Comparison of ENCODE assay signal across 11 mouse cellular contexts in genomic region chr11:78121176-78121575, GRCm38 (mm10). TPM values are rescaled to one million over a fixed set of nuclear protein-coding genes. Genes with fewer than 3 reads are reported as not detected.
DNase-seq lines count a peak whose midpoint lies in the region; ATAC-seq lines count a peak whose summit lies in the region.
"Had no signal": no experiment of that assay in that cellular context is flagged by ENCODE, and none has a peak within 500 bp of the region (broad histone marks: within the 10 kb centered on the region; RNA-seq: fewer than 3 reads in every experiment).

No protein-coding gene starts in this region.

- H3K9ac ChIP-seq in heart, embryonic 11.5 days (ENCODE audit: low read depth, low read length), result no peak overlapping the region
- H3K9ac ChIP-seq: embryonic facial prominence, embryonic 12.5 days; limb, embryonic 15.5 days had no signal

- DNase-seq in heart, adult 18-20 months, result peak; percentile 62 to 68
- peak; percentile 83 for DNase-seq in retina, postnatal 1 day
- DNase-seq in retina, embryonic 14.5 days (ENCODE audit: low spot score), result no peak
- DNase-seq in heart, postnatal 4 days, result peak; percentile 29
- no peak for DNase-seq in right cerebral cortex, adult 18-20 months
- DNase-seq in embryo, embryonic 9.5 days (ENCODE audit: extremely low spot score), result no peak
- DNase-seq in spleen, adult 18-20 months, result no peak
- DNase-seq: thymus, postnatal 4 days had no signal

- ATAC-seq in heart, embryonic 11.5 days (replicated peaks; ENCODE audit: insufficient number of reproducible peaks, low FRiP score, low TSS enrichment), result no peak

- no peak overlapping the region for H3K27ac ChIP-seq in heart, embryonic 11.5 days (ENCODE audit: low read depth, low read length)
- H3K27ac ChIP-seq: embryonic facial prominence, embryonic 12.5 days; limb, embryonic 15.5 days had no signal

- no peaks in the 10 kb centered on the region; the same call in 1 of the 2 replicates for H3K36me3 ChIP-seq in heart, embryonic 11.5 days (ENCODE audit: control insufficient read depth, insufficient read depth, low read length)
- H3K36me3 ChIP-seq: embryonic facial prominence, embryonic 12.5 days; limb, embryonic 15.5 days had no signal

- H3K9me3 ChIP-seq in heart, embryonic 11.5 days (replicated peaks; ENCODE audit: control insufficient read depth, low read length), result no peaks in the 10 kb centered on the region
- H3K9me3 ChIP-seq: embryonic facial prominence, embryonic 12.5 days; limb, embryonic 15.5 days had no signal

- H3K4me2 ChIP-seq in heart, embryonic 11.5 days, result no peak overlapping the region
- H3K4me2 ChIP-seq: embryonic facial prominence, embryonic 12.5 days; limb, embryonic 15.5 days had no signal

- 63% methylated on average over 5 of the region's 5 CpGs for WGBS in heart, embryonic 11.5 days (ENCODE audit: insufficient replicate concordance)

- H3K4me1 ChIP-seq in heart, embryonic 11.5 days (ENCODE audit: control insufficient read depth, insufficient read depth, low read length), result peaks cover 34% of the 10 kb centered on the region

- no peak overlapping the region for H3K4me3 ChIP-seq in heart, embryonic 11.5 days (ENCODE audit: low read depth, low read length)
- H3K4me3 ChIP-seq: embryonic facial prominence, embryonic 12.5 days; limb, embryonic 15.5 days had no signal

- H3K27me3 ChIP-seq in heart, embryonic 11.5 days (ENCODE audit: control insufficient read depth, insufficient read depth, low read length), result no peaks in the 10 kb centered on the region
- H3K27me3 ChIP-seq: embryonic facial prominence, embryonic 12.5 days; limb, embryonic 15.5 days had no signal

RNA-seq across cellular contexts. Expression of gene Fam222b, which starts 26.7 kb away (rescaled TPM):
- 10 to 100 TPM; 11.7 to 12.5 TPM for total RNA-seq in heart, adult 18-20 months (2021)
- polyA plus RNA-seq in heart, embryonic 11.5 days (2014; fragmentation: Nextera tagmentation; extraction: Ambion mirVana), result 22.4 and 26.9 TPM in 2 replicates
- 10 to 100 TPM; 17.1 to 17.5 TPM for total RNA-seq in heart, postnatal 4 days (2021)

RNA-seq across cellular contexts. Expression of gene Eral1, which starts 41.0 kb away (rescaled TPM):
- 10 to 100 TPM; 28.9 to 29.3 TPM for total RNA-seq in heart, adult 18-20 months (2021)
- 25.6 and 27.0 TPM in 2 replicates for polyA plus RNA-seq in heart, embryonic 11.5 days (2014; fragmentation: Nextera tagmentation; extraction: Ambion mirVana)
- 10 to 100 TPM; 23.7 to 24.0 TPM for total RNA-seq in heart, postnatal 4 days (2021)

RNA-seq across cellular contexts. Expression of gene Traf4, which starts 44.2 kb away (rescaled TPM):
- 1 to 10 TPM; 3.2 to 4.6 TPM for total RNA-seq in heart, adult 18-20 months (2021)
- polyA plus RNA-seq in heart, embryonic 11.5 days (2014; fragmentation: Nextera tagmentation; extraction: Ambion mirVana), result 34.2 and 38.4 TPM in 2 replicates
- 10 to 100 TPM; 25.8 to 27.5 TPM for total RNA-seq in heart, postnatal 4 days (2021)

RNA-seq across cellular contexts. Expression of gene Nek8, which starts 55.3 kb away (rescaled TPM):
- total RNA-seq in heart, adult 18-20 months (2021), result 1 to 10 TPM; 1.7 to 2.6 TPM
- 9.9 and 10.6 TPM in 2 replicates for polyA plus RNA-seq in heart, embryonic 11.5 days (2014; fragmentation: Nextera tagmentation; extraction: Ambion mirVana)
- total RNA-seq in heart, postnatal 4 days (2021), result 1 to 10 TPM; 7.7 to 8.6 TPM

RNA-seq across cellular contexts. Expression of gene Tlcd1, which starts 55.3 kb away (rescaled TPM):
- total RNA-seq in heart, adult 18-20 months (2021), result 10 to 100 TPM in 1 of 2 experiments, 1 to 10 TPM in 1; 3.2 to 10.6 TPM
- polyA plus RNA-seq in heart, embryonic 11.5 days (2014; fragmentation: Nextera tagmentation; extraction: Ambion mirVana), result 16.1 and 16.3 TPM in 2 replicates
- 1 to 10 TPM; 8.4 to 9.8 TPM for total RNA-seq in heart, postnatal 4 days (2021)

Comparison
In these comparisons a context has a peak if more than half of its experiments do, and no peak if none do; other contexts are left out.
1. DNase-seq: peak in heart, adult 18-20 months (2 of 2), retina, postnatal 1 day (single experiment) and heart, postnatal 4 days (single experiment); none in retina, embryonic 14.5 days (single experiment), right cerebral cortex, adult 18-20 months (single experiment), embryo, embryonic 9.5 days (single experiment) and spleen, adult 18-20 months (0 of 2).
2. RNA of gene Traf4, which starts 44.2 kb away (total RNA-seq): 25.8 to 27.5 TPM in heart, postnatal 4 days; 3.2 to 4.6 TPM in heart, adult 18-20 months; every median in the first group is over 4 times any median in the second.